Mouse (Mus musculus): ENCODE measurements around the gene Gm20906.
"Not testable (repeated sequence)": the region's sequence is repeated elsewhere in the genome, so short reads cannot be mapped to it uniquely, and the experiment has no call there.

Gm20906 gene

GRCm38 (mm10) chrY:87550666-87551065, at the start of gene Gm20906:
Gene Gm20906, plus strand, starts transcription at chrY:87550966.
- not testable (repeated sequence) for DNase-seq
